Mouse (Mus musculus) midbrain, embryonic 16.5 days (tissue): ENCODE measurements at regions not wholly inside any gene's neighbourhood (a gene's known extent, or its start where the extent isn't known, plus 50 kb on each side); places are given as distances from the start of the nearest gene placed in this dataset.
A peak's percentile ranks its signal among the peaks of the same experiment; 100 is the strongest.

Experiments
- ATAC-seq: fragments of 200-750 bp; cut with Nextera tagmentation; 2 replicates; pipeline ENCODE4 v1.8.0; 2017; ENCODE audit warnings: moderate TSS enrichment
- H3K27ac ChIP-seq: fragments of 300-500 bp; sonication (generic); 2 replicates; pipeline ENCODE4 v1.5.1; 2014; ENCODE audit warnings: mild to moderate bottlenecking, low read length, mixed read lengths
- H3K27me3 ChIP-seq: fragments of 300-500 bp; sonication (generic); 2 replicates; pipeline ENCODE4 v1.6.1; 2014; ENCODE audit warnings: low read depth, low read length, mixed read lengths; ENCODE audit not compliant: control insufficient read depth, insufficient read depth
- H3K36me3 ChIP-seq: fragments of 300-500 bp; sonication (generic); 2 replicates; pipeline ENCODE4 v1.6.1; 2014; ENCODE audit warnings: mild to moderate bottlenecking, low read length, moderate library complexity, mixed read lengths; ENCODE audit not compliant: control insufficient read depth, insufficient read depth
- H3K4me1 ChIP-seq: fragments of 300-500 bp; sonication (generic); 2 replicates; pipeline ENCODE4 v1.6.1; 2014; ENCODE audit warnings: mild to moderate bottlenecking, low read length, mixed read lengths; ENCODE audit not compliant: control insufficient read depth, insufficient read depth
- H3K4me2 ChIP-seq: fragments of 300-500 bp; sonication (generic); 2 replicates; pipeline ENCODE4 v1.6.1; 2014; ENCODE audit warnings: mild to moderate bottlenecking, low read length, mixed read lengths
- H3K4me3 ChIP-seq: fragments of 300-500 bp; sonication (generic); 2 replicates; pipeline ENCODE4 v1.5.1; 2014; ENCODE audit warnings: low read depth, mild to moderate bottlenecking, low read length, moderate library complexity, mixed read lengths
- H3K9ac ChIP-seq: fragments of 300-500 bp; sonication (generic); 2 replicates; pipeline ENCODE4 v1.6.1; 2014; ENCODE audit warnings: low read depth, low read length, mixed read lengths
- H3K9me3 ChIP-seq: fragments of 300-500 bp; sonication (generic); replicated peaks from 2 replicates; pipeline ENCODE4 v1.6.1; 2014; ENCODE audit warnings: mild to moderate bottlenecking, low read length, mixed read lengths; ENCODE audit not compliant: control insufficient read depth, poor library complexity, severe bottlenecking
- WGBS: fragments of 180-500 bp; shearing (Covaris S2); extraction: QIAGEN DNeasy Blood & Tissue Kit; methylation state at CpG from one replicate; pipeline ENCODE4 v1.1.7; 2014; 5-methylcytosine and 5-hydroxymethylcytosine counted together

DNA sequence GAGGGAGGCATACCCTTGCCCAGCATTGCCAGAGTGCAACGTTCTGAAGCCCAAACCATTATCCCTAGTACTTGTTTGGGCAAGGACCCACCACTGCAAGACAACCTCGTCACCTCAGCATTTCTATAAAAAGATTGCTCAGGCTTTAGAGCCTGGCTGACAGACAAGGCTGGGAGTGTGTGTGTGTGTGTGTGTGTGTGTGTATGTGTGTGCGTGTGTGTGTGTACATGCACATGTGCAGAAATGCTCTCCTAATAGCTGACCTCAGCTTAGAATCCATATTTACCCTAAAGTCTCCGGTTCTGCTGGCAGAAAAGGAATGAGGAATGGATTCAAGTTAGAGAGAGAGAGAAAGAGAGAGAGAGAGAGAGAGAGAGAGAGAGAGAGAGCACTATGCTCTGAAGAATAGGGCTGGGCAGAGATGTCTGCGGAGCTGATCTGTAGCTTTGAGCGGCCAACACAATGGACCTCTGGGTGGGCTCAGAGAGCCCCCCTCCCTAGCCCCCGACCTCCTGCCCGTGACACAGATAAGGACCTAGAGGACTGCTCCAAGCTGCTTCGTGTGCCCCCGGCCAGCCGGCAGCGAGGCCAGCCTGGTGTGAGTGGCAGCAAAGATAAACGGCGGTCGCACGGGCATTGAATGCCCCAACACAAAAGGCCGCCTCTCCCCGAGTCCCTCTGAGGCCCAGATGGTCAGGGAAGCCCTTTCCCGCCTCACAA, 166.1 kb downstream of the H2al1j start:
- Histone ChIP-seq H3K27ac (peak overlapping the region; percentile 89), H3K36me3 (no peaks in the 10 kb centered on the region), H3K27me3 (no peaks in the 10 kb centered on the region), H3K9me3 (no peaks in the 10 kb centered on the region), H3K4me1 (peaks cover 24% of the 10 kb centered on the region), H3K9ac (peak overlapping the region; percentile 52; the same call in 1 of the 2 replicates), H3K4me3 (no peak overlapping the region), H3K4me2 (peak overlapping the region; percentile 46)
- 39% methylated on average over 17 of the region's 19 CpGs for WGBS
- ATAC-seq: peak; percentile 67

DNA sequence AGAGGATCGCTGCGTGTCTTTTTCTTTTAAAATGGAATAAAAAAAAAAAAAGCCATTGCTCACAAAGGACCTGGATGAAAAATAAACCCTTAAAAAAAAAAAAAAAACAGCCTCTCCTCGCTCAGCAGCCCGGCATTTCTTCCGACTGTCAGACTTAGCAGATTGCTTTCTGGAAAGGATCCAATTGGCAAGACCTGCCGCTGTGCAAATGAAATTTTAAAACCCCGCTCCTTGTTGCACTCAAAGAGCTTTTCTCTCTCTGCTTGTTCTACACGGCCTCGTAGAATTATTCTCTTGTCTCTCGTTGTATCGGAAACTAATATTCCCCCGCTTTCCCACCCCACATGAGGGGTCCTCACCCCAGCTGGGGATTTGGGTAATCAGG, 166.6 kb downstream of the H2al1j start:
- Histone ChIP-seq H3K9me3 (no peaks in the 10 kb centered on the region), H3K4me2 (peak overlapping the region; percentile 46), H3K36me3 (no peaks in the 10 kb centered on the region), H3K27me3 (no peaks in the 10 kb centered on the region), H3K9ac (peak overlapping the region; percentile 52; the same call in 1 of the 2 replicates), H3K4me3 (no peak overlapping the region), H3K27ac (peak overlapping the region; percentile 89), H3K4me1 (peaks cover 24% of the 10 kb centered on the region)
- ATAC-seq: peak; percentile 21; the same call in 1 of the 2 replicates
- WGBS: 34% methylated on average over 12 of the region's 12 CpGs

DNA sequence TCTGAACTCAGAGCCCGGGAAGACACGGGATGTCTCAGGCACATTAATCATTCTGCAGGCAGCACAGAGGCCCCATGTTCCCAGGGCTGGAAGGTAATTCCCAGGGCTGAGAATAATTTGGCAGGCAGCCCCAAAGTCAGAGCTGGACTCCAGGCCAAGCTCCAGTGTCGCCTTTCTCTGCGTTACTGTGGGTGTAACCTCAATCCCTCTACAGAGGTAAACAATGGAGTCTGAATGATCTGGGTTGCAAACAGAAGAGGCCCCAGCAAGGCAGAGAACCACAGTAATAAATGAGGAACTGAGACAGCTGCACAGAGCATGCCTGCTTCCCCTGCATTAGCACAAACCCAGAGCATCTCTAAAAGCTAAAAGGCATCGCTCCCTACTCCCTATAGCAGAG, 184.8 kb downstream of the H2al1j start:
- WGBS: 31% methylated on average over 5 of the region's 5 CpGs

DNA sequence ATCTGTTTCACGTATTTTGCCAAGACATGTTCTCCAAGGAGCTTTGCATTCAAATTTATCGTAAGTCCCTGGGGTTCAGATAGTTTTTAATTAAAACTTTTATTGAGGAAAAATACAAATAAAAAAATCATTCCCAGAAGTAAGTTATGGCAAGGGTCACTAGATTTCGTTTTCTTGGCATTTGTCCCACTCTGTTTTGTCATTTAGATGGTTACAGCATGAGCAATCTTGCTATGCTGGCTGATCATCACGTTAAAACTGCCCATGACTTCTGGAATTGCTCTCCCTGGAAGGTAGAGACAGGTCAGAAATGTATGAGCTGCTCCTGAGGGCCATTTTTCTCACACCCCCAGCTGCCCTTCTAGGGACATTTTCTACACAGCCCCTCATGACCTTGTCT, 185.3 kb downstream of the H2al1j start:
- Histone ChIP-seq H3K9ac (no peak overlapping the region), H3K4me1 (no peaks in the 10 kb centered on the region), H3K27me3 (no peaks in the 10 kb centered on the region), H3K4me3 (no peak overlapping the region), H3K36me3 (no peaks in the 10 kb centered on the region), H3K27ac (no peak overlapping the region), H3K4me2 (no peak overlapping the region), H3K9me3 (no peaks in the 10 kb centered on the region)
- ATAC-seq: no peak
- 66% methylated on average over 4 of the region's 4 CpGs for WGBS

More for the DNA sequence above, 184.8 kb downstream of the H2al1j start:
- H3K9me3 ChIP-seq: no peaks in the 10 kb centered on the region
- no peak overlapping the region for H3K9ac ChIP-seq
- H3K27ac ChIP-seq: no peak overlapping the region
- no peak for ATAC-seq
- no peak overlapping the region for H3K4me2 ChIP-seq
- no peaks in the 10 kb centered on the region for H3K4me1 ChIP-seq
- H3K4me3 ChIP-seq: no peak overlapping the region
- H3K27me3 ChIP-seq: no peaks in the 10 kb centered on the region
- H3K36me3 ChIP-seq: no peaks in the 10 kb centered on the region

DNA sequence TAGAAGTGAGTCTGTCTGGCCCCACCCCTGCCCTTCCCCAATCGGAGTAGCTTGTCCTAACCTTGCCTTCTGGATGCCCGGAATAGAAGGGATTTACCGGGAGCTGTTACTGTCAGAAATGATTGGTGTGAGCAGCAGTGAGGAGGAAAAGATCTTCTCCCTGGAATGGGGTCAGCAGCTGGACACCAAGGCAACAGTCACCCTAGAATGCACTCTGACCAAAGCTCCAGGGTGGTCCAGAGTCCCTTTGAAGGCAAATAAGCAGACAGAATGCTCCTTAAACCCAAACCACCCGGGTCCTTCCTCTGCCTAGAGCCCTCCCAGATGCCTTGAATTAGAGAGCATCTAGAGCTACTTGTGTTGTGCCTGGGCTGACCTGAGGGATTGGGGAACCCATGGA, 196.2 kb downstream of the H2al1j start:
- WGBS: 28% methylated on average over 4 of the region's 4 CpGs
- H3K9ac ChIP-seq: no peak overlapping the region
- no peaks in the 10 kb centered on the region for H3K4me1 ChIP-seq
- no peaks in the 10 kb centered on the region for H3K36me3 ChIP-seq
- H3K27me3 ChIP-seq: no peaks in the 10 kb centered on the region; the same call in 1 of the 2 replicates
- no peak overlapping the region for H3K27ac ChIP-seq
- ATAC-seq: no peak
- no peak overlapping the region for H3K4me3 ChIP-seq
- H3K9me3 ChIP-seq: no peaks in the 10 kb centered on the region
- no peak overlapping the region for H3K4me2 ChIP-seq

DNA sequence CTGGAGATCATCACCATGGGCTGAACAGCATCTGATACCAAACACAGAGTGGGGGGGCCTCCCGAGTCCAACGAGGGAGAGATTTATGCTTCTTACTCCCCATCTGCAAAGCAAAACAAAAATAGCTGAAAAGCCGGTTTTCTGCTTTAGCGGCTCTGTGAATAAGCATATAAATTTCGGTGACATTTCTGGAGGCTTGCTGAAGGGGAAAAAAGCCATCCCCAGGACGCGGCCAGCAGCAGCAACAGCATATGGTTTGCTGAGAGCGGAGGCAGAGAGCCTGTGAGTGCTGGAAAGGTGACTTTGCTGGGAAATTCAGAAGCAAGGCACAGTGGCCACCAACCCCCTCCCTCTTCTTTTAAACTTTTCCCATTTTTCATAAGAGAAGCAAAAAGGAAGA, 197.7 kb downstream of the H2al1j start:
- H3K9me3 ChIP-seq: no peaks in the 10 kb centered on the region
- no peak overlapping the region for H3K4me3 ChIP-seq
- H3K36me3 ChIP-seq: no peaks in the 10 kb centered on the region
- WGBS: 73% methylated on average over 8 of the region's 8 CpGs
- H3K4me2 ChIP-seq: no peak overlapping the region
- no peaks in the 10 kb centered on the region for H3K4me1 ChIP-seq
- no peak overlapping the region for H3K9ac ChIP-seq
- H3K27me3 ChIP-seq: no peaks in the 10 kb centered on the region; the same call in 1 of the 2 replicates
- no peak for ATAC-seq
- H3K27ac ChIP-seq: no peak overlapping the region

DNA sequence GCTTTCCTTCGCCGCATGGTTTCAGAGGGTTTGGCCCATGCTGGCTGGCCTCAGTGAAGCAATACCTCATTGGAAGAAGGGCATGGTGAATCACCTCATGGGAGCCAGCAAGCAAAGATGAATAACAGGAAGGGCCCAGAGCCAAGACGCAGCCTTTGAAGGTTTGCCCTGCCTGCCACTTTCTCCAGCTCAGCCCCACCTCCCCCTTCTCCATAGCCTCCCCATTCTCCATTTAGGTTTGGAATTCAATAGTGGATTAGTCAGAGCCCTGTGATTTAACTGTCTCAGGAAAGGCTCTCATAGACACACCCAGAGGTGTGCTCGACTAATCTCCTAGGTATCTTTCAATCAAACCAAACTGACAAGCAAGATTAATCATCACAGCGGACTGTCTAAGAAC, 201.0 kb downstream of the H2al1j start:
- H3K27ac ChIP-seq: no peak overlapping the region
- H3K9ac ChIP-seq: no peak overlapping the region
- 74% methylated on average over 5 of the region's 5 CpGs for WGBS
- H3K27me3 ChIP-seq: no peaks in the 10 kb centered on the region; the same call in 1 of the 2 replicates
- H3K9me3 ChIP-seq: no peaks in the 10 kb centered on the region
- no peak for ATAC-seq
- no peaks in the 10 kb centered on the region for H3K36me3 ChIP-seq
- H3K4me1 ChIP-seq: peaks cover 3% of the 10 kb centered on the region; the same call in 1 of the 2 replicates
- no peak overlapping the region for H3K4me3 ChIP-seq
- H3K4me2 ChIP-seq: no peak overlapping the region

DNA sequence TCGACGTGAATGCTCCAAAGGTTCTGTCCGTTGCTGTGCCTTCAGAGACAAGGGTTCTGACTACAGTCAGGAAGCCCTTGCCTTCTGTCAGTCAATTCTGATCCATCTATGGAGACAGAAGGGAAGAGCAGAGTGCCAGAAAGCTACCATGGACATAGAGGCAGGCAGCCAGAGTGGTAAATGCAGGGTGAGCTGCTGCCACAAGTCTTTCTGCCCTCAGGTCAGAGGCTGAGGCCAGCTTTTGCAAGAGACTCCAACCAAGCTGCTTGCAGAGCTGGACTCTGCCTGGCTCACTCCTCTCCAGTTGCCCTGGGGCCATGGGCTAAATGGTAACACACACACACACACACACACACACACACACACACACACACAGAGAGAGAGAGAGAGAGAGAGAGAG, 201.6 kb downstream of the H2al1j start:
- no peak overlapping the region for H3K27ac ChIP-seq
- H3K4me1 ChIP-seq: peaks cover 3% of the 10 kb centered on the region; the same call in 1 of the 2 replicates
- H3K36me3 ChIP-seq: no peaks in the 10 kb centered on the region
- no peak for ATAC-seq
- WGBS: 81% methylated on average over 3 of the region's 3 CpGs
- no peak overlapping the region for H3K4me2 ChIP-seq
- no peaks in the 10 kb centered on the region; the same call in 1 of the 2 replicates for H3K27me3 ChIP-seq
- H3K9ac ChIP-seq: no peak overlapping the region
- no peak overlapping the region for H3K4me3 ChIP-seq
- no peaks in the 10 kb centered on the region for H3K9me3 ChIP-seq

DNA sequence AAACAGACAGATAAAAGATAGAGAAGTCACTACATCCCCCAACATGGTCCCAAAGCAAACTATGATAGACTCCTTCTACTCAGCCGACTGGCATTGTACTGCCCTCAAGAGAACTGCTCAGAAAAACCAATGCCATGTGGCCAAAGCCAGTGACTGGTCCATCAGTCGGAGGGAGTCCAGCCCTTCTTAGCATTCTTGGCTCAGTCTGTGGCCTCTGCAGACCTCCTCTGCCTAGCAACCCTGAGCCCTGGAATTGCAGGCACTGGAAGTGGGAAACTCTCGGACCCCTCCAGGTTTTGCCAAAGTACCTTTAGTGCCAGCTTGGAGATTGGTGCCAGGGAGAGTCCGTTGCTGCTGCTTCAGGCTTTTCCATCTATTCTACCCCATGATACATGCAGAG, 205.2 kb downstream of the H2al1j start:
- Histone ChIP-seq H3K27ac (no peak overlapping the region), H3K4me1 (peaks cover 3% of the 10 kb centered on the region; the same call in 1 of the 2 replicates), H3K4me2 (no peak overlapping the region), H3K36me3 (no peaks in the 10 kb centered on the region), H3K27me3 (no peaks in the 10 kb centered on the region), H3K9me3 (no peaks in the 10 kb centered on the region), H3K9ac (no peak overlapping the region), H3K4me3 (no peak overlapping the region)
- ATAC-seq: 0 out of 2 replicates have a peak, but pooled peaks have one; percentile 36
- 48% methylated on average over 4 of the region's 4 CpGs for WGBS
